Mouse (Mus musculus): ENCODE data around the gene Gm49510. TPM values are rescaled to one million over a fixed set of nuclear protein-coding genes. Genes with fewer than 3 reads are reported as not detected.

Gene Gm49510
- 5.5 and 6.5 TPM in 2 replicates for polyA plus RNA-seq (2012)

DNA sequence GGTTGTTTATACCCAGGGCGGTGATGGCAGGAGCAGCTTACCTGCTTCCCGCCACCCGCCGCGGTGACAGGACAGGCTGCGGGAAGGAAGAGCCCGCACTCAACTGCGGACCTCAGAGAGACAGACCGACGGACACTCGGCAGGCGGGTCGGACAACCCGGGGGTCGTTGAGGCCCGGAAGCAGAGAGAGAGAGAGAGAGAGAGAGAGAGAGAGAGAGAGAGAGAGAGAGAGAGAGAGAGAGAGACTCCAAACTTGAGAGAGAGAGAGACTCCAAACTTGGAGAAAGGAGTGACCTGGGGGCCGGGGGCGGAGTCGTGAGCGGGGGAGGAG lies at the start of gene Gm49510:
TSS of gene Gm49510 (plus strand) at position 259 of the 331 bp plus-strand sequence.

DNA sequence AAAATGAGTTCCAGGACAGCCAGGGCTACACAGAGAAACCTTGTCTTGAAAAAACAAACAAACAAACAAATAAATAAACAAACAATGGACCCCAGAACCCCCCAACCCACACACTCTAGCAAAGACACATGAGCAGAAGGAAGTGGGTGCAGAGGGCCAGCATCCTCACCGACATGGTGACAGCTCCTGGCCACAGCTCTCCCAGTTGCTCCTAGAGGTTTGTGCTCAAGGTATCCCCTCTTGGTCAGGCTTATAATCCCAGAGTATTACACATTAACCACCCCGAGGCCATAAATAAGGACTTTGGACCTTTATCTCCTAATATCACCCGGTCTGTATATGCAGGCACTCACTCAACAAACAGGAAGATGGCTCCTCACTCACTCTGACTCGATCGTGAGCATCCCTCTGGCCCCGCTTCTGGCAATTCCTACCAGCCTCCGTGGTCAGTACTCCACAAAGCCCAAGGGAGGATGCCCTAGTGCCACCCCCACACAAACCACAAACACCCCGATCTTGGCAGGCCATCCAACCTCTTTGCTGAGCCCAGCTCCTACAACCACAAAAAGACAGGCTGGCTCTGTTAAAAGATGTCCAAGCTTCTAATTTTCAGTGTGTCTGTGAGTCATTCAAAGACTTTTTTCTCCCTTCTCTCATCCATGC lies 44.0 kb upstream of the Gm49510 start, which contains the start of gene Lgals2:
TSS of gene Lgals2 (minus strand) at position 227 of the 663 bp plus-strand sequence.

DNA sequence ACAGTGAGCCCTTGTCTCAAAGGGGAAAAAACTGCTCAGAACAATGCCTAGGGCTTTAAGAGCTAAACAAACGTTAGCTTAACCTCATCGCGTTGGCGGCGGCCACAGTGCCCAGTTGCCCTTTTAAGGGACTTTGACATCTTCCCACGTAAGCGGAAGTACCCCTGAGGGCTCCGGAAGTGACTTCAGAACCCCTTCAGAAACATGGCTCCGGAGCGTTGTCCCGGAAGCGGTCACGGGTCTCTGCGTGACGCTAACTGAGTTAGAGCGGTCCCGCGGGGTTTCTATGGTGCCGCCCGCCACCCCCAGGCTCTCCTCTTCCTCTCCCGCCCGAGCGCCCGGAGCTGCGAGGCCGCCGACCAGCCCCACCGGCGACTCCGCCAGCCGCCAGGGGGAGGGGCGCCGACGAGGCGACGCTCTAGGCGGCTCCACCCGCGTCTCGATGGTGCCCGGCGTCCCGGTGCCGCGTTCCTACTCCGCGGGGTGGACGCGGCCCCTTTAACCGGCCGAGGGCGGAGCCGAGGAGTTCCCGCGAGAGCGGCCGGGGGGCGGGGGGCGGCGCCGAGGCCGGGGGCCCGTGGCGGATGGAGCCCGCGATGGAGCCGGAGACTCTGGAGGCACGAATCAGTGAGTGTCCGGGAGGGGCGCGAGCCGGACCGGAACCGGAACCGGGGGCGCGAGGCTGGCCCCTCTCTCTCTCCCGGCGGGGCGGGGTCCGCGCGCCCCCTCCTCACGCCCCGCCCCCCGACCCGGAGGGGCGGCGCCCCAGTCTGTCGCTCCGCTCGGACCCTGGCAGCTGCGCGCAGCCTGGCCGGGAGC lies 22.3 kb upstream of the Gm49510 start, which contains the start of gene Gga1:
TSS of gene Gga1 (plus strand) at position 200 of the 819 bp plus-strand sequence.

DNA sequence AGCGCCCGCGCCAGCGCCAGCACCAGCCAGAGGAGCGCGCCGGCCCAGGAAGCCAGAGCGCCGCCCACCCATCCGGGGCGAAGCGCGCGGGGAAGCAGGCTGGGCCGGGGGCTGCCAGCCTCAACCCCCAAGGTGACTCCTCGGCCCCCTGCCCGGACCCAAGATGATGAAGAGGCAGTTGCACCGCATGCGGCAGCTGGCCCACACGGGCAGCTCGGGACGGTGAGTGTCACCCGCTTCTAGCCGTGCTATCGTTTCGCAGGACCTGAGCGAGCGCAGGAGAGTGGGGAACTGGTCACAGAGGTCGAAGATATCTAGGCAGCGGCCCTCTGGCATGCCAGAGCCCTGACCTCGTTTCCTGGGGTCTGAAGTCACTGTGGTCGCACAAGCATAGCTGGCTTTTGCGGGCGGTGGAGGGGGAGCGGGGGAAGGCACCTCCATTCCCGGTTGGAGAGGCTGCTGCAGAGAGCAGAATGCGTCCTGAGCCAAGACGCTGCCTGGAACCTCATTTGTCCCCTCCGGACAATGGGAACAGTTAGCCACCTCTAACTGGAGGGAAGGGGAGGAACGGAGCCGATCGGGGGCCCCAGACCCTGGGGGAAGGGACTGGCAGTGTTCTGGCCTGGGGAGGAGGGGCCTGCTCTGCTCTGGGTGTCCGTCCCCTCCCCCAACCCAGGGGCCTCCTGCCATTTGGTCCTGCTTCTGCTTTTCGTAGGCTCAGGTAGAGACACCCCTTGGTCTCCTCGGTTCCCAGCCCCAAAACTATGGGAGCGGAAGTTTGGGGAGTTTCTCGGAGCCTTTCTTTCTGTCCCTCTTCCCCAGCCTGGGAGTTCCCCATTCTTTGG lies 495 bp downstream of the Gm49510 start, which contains the start of gene Sh3bp1:
TSS of gene Sh3bp1 (plus strand) at position 29 of the 845 bp plus-strand sequence.

DNA sequence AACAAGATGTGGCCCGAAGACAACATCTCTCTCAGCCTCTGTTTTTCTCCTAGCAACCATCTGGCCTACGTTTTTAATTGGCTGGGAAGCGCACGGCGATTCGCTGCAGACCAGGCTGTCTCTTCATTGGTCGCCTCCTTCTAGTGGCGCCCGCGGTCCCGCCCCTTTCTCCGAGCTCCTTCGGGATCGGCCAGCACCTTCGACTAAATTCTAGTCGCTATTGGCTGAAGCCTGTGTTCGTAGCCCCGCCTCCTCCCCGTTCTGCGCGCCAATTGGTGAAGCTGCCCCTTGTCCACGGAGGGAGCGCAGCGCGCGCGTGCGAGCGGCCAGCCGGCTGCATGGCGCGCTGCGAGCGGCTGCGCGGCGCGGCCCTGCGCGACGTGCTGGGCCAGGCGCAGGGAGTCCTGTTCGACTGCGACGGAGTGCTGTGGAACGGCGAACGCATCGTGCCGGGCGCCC lies 14.2 kb downstream of the Gm49510 start, which contains the start of gene Pdxp:
TSS of gene Pdxp (plus strand) at position 288 of the 459 bp plus-strand sequence.

DNA sequence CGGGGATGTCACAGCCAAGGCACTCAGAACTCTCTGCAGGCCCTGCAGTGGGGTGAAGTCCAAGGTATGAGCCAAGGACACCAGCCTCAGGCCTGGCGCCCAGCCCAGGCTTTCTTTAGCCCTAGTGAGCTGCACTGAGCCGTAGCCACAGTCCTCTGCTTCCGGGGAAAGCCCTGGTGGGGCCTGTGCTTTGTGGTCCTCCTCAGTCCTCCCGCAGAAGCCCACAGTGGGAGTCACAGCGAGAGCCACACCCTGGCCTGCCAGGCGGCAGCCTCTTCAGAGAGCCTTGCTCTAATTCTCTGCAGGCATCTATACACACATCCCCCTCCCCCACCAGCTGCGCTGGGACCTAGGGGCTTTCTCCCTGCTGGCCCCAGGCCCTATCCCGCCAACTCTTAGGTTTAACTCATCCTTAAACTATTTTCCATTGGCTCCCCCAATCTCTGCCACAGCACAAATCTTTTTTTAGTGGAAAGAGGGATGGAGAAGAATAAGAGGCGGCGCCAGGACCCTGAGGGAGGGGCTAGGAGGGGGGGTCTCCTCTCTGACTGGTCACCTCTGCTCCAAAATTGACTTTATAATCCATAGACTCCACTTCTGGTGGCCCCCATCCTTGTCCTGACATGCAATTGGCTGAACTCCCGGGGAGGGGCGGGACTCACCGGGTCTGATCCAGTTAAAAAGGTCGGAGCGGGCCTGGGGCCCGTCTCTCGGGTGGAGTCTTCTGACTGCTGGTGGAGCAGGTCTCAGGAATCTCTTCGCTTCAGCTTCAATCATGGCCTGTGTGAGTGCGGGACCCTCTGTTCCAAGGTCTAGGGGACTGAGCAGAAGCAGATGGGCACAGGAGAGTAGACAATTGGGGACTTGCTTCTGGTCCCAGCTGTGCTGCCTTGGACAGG lies 26.8 kb downstream of the Gm49510 start, which contains the start of gene Lgals1:
TSS of gene Lgals1 (plus strand) at position 705 of the 899 bp plus-strand sequence.

GRCm38 (mm10) chr15:78934784-78935320 lies 35.4 kb downstream of the Gm49510 start, which contains the start of gene Nol12:
Gene Nol12, plus strand, starts transcription at chr15:78934933.

DNA sequence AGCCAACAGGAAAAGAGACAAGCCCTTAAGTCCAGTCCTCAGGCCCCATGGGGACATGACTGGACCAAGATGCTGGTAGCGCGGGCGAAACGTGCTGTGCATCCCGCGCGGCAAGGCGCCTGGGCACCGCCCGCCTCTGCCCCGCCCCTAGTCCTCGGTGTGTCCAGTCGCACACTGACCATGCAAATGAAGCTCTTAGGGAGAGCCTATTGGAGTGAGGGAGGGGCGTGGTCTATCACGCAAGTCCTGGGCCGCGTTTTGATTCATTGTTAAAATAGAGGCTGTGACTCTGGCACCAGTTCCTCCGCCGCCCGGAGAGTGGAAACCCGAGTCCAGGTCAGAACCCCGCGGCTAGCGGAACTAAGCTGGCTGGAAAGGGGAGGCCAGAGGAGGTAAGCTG lies 48.2 kb downstream of the Gm49510 start, which contains the start of gene Triobp:
TSS of gene Triobp (plus strand) at position 68 of the 400 bp plus-strand sequence.

Other genes with a start within 250 kb of the Gm49510 start
- 0.25 and 0.34 TPM in 2 replicates for gene Elfn2, start 180.9 kb upstream of the Gm49510 start, polyA plus RNA-seq (2012)
- 63.8 and 73.5 TPM in 2 replicates for gene Mfng, start 126.2 kb upstream of the Gm49510 start, polyA plus RNA-seq (2012)
- gene Card10, start 96.6 kb upstream of the Gm49510 start, polyA plus RNA-seq (2012) = 3.6 and 4.3 TPM in 2 replicates
- gene Cdc42ep1, start 57.0 kb upstream of the Gm49510 start, polyA plus RNA-seq (2012) = 0.15 and 0.17 TPM in 2 replicates
- gene Lgals2, start 44.1 kb upstream of the Gm49510 start, polyA plus RNA-seq (2012) = 0.30 TPM in 1 of 2 replicates, not detected in the other
- 219 and 234 TPM in 2 replicates for gene Gga1, start 22.5 kb upstream of the Gm49510 start, polyA plus RNA-seq (2012)
- 748 and 820 TPM in 2 replicates for gene Sh3bp1, start 101 bp downstream of the Gm49510 start, polyA plus RNA-seq (2012)
- 16.3 and 17.7 TPM in 2 replicates for gene Pdxp, start 14.3 kb downstream of the Gm49510 start, polyA plus RNA-seq (2012)
- gene Lgals1, start 27.1 kb downstream of the Gm49510 start, polyA plus RNA-seq (2012) = 593 and 813 TPM in 2 replicates
- gene Nol12, start 35.3 kb downstream of the Gm49510 start, polyA plus RNA-seq (2012) = 19.1 and 19.8 TPM in 2 replicates
- gene Triobp, start 48.1 kb downstream of the Gm49510 start, polyA plus RNA-seq (2012) = 103 and 106 TPM in 2 replicates
- gene H1f0, start 128.8 kb downstream of the Gm49510 start, polyA plus RNA-seq (2012) = 73.7 and 99.6 TPM in 2 replicates
- 3.5 and 4.6 TPM in 2 replicates for gene Galr3, start 142.2 kb downstream of the Gm49510 start, polyA plus RNA-seq (2012)
- 50.6 and 52.5 TPM in 2 replicates for gene Ankrd54, start 163.2 kb downstream of the Gm49510 start, polyA plus RNA-seq (2012)
- gene Eif3l, start 175.5 kb downstream of the Gm49510 start, polyA plus RNA-seq (2012) = 26.5 TPM in 2 replicates
- 31.7 and 33.5 TPM in 2 replicates for gene Micall1, start 209.2 kb downstream of the Gm49510 start, polyA plus RNA-seq (2012)
- gene Polr2f, start 241.3 kb downstream of the Gm49510 start, polyA plus RNA-seq (2012) = 229 and 258 TPM in 2 replicates
- 0.46 and 0.53 TPM in 2 replicates for gene 1700088E04Rik, start 241.6 kb downstream of the Gm49510 start, polyA plus RNA-seq (2012)